Mouse (Mus musculus) MEL (cell line): ENCODE measurements around the gene Usp40.
"Not testable (repeated sequence)": the region's sequence is repeated elsewhere in the genome, so short reads cannot be mapped to it uniquely, and the experiment has no call there.

Experiments
- NELFE ChIP-seq: IDR thresholded peaks from 2 replicates; pipeline ENCODE4 v1.6.1; 2011; ENCODE audit warnings: low read depth, low read length, improper control_type of control experiment
- POLR2AphosphoS2 ChIP-seq: IDR thresholded peaks from 2 replicates; pipeline ENCODE4 v1.6.1; 2011; ENCODE audit warnings: low read length, improper control_type of control experiment

DNA sequence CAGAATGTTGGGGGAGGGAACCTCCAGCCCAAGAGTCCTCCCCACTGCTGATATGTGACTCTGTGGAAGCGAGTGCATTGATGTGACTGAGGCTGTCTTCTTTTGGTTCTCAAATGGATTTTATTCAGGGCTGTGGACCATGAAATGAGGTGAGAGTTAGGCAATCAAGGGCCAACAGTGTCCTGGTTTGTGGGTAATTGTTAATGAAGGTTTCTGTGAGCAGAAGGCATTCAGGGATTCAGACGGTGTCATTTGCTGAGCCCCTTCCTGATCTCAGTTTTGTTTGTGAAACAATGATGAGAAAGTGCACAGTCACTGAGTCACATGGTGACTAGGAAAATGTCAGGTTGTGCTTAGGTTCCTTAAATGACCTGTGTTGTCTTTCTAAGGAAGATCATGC lies 34.7 kb upstream of the Usp40 start:
- not testable (repeated sequence) for TF ChIP-seq POLR2AphosphoS2, NELFE
